Mouse (Mus musculus) hindbrain, postnatal 0 days (tissue): Measurements from ENCODE around the gene Usp31. TPM values are rescaled to one million over a fixed set of nuclear protein-coding genes. Genes with fewer than 3 reads are reported as not detected.

ENCODE experiments used
- ATAC-seq: fragments of 200-750 bp; cut with Nextera tagmentation; 2 replicates; pipeline ENCODE4 v1.8.0; 2017; ENCODE audit warnings: mild to moderate bottlenecking, moderate TSS enrichment, moderate library complexity
- DNase-seq: peaks from one replicate; pipeline ENCODE4 v3.0.0-alpha.2; 2015; ENCODE audit warnings: low spot score
- H3K27ac ChIP-seq: fragments of 300-500 bp; sonication (generic); 2 replicates; pipeline ENCODE4 v1.5.1; 2014; ENCODE audit warnings: mild to moderate bottlenecking
- H3K27me3 ChIP-seq: fragments of 300-500 bp; sonication (generic); 2 replicates; pipeline ENCODE4 v1.6.1; 2014; ENCODE audit warnings: low read length, mixed read lengths; ENCODE audit not compliant: insufficient read depth
- H3K36me3 ChIP-seq: fragments of 300-500 bp; sonication (generic); 2 replicates; pipeline ENCODE4 v1.6.1; 2014; ENCODE audit warnings: low read length, mixed read lengths; ENCODE audit not compliant: insufficient read depth
- H3K4me1 ChIP-seq: fragments of 300-500 bp; sonication (generic); 2 replicates; pipeline ENCODE4 v1.6.1; 2014; ENCODE audit warnings: antibody characterized with exemption, low read length, mixed read lengths; ENCODE audit not compliant: insufficient read depth
- H3K4me2 ChIP-seq: fragments of 300-500 bp; sonication (generic); 2 replicates; pipeline ENCODE4 v1.6.1; 2014; ENCODE audit warnings: low read depth, mild to moderate bottlenecking, low read length, moderate library complexity, mixed read lengths
- H3K4me3 ChIP-seq: fragments of 300-500 bp; sonication (generic); 2 replicates; pipeline ENCODE4 v1.5.1; 2014; ENCODE audit warnings: low read length
- H3K9ac ChIP-seq: fragments of 300-500 bp; sonication (generic); replicated peaks from 2 replicates; pipeline ENCODE4 v1.6.1; 2014; ENCODE audit warnings: mild to moderate bottlenecking, low read length, moderate library complexity, mixed read lengths
- H3K9me3 ChIP-seq: fragments of 300-500 bp; sonication (generic); 2 replicates; pipeline ENCODE4 v1.6.1; 2016; ENCODE audit warnings: low read length, mixed read lengths
- CTCF ChIP-seq: IDR thresholded peaks from 2 replicates; pipeline ENCODE4 v1.5.1; 2016; ENCODE audit warnings: antibody characterized with exemption, control low read depth, low read depth
- WGBS: fragments of 180-500 bp; shearing (Covaris S2); extraction: QIAGEN DNeasy Blood & Tissue Kit; methylation state at CpG from one replicate; pipeline ENCODE4 v1.1.7; 2014; 5-methylcytosine and 5-hydroxymethylcytosine counted together
- polyA plus RNA-seq: library from polyadenylated mRNA; unstranded; fragments of >200 nt; fragmentation: Nextera tagmentation; extraction: Ambion mirVana; gene quantifications from 2 replicates; pipeline ENCODE4 v1.2.1, GENCODE M21; 2015
- total RNA-seq: library from RNA; depleted of rRNA; stranded (reverse); fragments of >200 nt; gene quantifications from 2 replicates; pipeline ENCODE4 v1.2.3, GENCODE M21; 2014

Gene Usp31
- total and polyA plus RNA-seq, 2 experiments from 2014 or later: 2.1 to 26.2 TPM

DNA sequence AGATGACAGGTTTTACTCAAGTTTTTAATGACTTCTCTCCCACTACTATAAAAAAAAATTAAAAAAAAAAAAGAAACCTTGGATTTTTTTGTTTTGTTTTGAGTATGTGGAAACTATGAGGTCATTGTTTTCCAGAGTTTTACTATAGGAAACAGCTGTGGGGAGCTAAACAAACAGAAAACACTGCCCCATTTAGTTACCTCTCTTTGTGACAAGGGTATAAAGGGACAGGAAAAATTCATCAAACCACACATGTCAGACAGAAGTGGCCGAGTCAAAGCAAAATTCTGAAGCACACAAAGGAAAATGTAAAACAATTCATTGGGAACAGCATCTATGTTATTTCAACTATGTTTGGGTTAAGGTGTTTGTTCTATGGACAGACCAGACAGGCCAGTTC lies 9.5 kb downstream of the Usp31 start:
- no peaks in the 10 kb centered on the region for H3K9me3 ChIP-seq
- no peak overlapping the region for H3K27ac ChIP-seq
- H3K4me1 ChIP-seq: no peaks in the 10 kb centered on the region
- no peak overlapping the region for H3K4me3 ChIP-seq
- no peak for ATAC-seq
- DNase-seq: no peak
- H3K9ac ChIP-seq: no peak overlapping the region
- H3K36me3 ChIP-seq: no peaks in the 10 kb centered on the region
- no peak for TF ChIP-seq CTCF
- no peaks in the 10 kb centered on the region for H3K27me3 ChIP-seq
- 47% methylated on average over 1 of the region's 1 CpGs for WGBS
- H3K4me2 ChIP-seq: no peak overlapping the region

DNA sequence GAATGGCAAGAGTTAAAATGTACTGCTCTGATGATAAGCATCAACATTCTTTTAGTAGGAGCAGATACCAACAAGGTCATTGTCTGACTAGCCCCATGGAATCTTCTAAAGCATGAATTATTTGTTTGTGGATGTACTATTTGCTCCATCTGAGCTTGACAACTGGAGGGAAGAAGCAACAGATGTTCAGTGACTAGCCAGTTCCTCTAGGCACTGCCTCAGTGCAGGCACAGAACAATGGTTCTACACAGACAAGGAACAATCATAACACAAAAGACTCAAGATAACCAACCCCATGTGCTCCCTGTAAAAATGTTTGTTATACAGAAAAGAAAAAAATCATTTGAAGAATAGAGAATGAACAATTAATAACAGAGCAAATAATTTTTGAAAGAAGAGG lies 9.9 kb downstream of the Usp31 start:
- Histone ChIP-seq H3K9me3 (no peaks in the 10 kb centered on the region), H3K4me3 (no peak overlapping the region), H3K4me1 (no peaks in the 10 kb centered on the region), H3K4me2 (no peak overlapping the region), H3K9ac (no peak overlapping the region), H3K27ac (no peak overlapping the region), H3K27me3 (no peaks in the 10 kb centered on the region), H3K36me3 (no peaks in the 10 kb centered on the region)
- ATAC-seq (no peak), DNase-seq (no peak)
- TF ChIP-seq CTCF: no peak

DNA sequence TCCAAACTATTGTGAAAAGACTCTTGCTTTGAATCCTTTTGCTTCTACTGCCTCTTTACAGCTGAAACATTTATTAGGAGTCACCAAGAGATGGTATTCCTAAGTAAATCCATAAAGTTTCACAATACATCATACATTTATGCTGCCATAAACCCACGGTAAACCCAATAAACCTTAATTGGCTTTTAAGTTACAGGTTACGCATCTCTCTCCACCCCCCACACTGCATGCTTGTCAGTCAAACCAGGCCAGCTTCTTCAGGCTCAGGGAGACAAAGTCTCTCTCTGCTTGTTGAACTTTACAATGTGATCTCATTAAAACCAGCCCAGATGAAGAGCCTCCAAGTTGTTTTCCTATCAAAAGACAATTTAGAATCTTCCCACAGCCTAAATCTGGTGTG lies 15.2 kb downstream of the Usp31 start:
- DNase-seq: no peak
- H3K36me3 ChIP-seq: no peaks in the 10 kb centered on the region

DNA sequence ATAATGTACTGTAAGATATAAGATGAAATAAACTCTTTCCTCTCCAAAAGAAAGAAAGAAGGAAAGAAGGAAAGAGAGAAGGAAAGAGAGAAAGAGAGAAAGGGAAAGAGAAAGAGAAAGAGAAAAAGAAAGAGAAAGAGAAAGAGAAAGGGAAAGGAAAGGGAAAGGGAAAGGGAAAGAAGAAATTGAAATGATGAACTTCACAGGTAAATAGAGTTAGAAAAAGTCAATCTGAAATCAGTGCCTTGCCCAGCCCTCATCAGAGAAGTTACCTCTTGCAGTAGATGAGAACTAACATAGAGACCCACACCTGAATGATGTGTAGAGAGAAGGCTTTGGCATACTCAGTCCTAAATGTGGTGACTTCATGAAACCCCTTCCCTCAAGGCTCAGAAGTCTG lies 17.7 kb downstream of the Usp31 start:
- ATAC-seq: no peak
- no peak for TF ChIP-seq CTCF

More for the DNA sequence above, 15.2 kb downstream of the Usp31 start:
- no peak for TF ChIP-seq CTCF
- Histone ChIP-seq H3K27me3 (no peaks in the 10 kb centered on the region), H3K4me3 (no peak overlapping the region), H3K27ac (no peak overlapping the region), H3K4me2 (no peak overlapping the region), H3K4me1 (no peaks in the 10 kb centered on the region), H3K9me3 (no peaks in the 10 kb centered on the region), H3K9ac (no peak overlapping the region)
- WGBS: 78% methylated on average over 2 of the region's 2 CpGs
- ATAC-seq: no peak

DNA sequence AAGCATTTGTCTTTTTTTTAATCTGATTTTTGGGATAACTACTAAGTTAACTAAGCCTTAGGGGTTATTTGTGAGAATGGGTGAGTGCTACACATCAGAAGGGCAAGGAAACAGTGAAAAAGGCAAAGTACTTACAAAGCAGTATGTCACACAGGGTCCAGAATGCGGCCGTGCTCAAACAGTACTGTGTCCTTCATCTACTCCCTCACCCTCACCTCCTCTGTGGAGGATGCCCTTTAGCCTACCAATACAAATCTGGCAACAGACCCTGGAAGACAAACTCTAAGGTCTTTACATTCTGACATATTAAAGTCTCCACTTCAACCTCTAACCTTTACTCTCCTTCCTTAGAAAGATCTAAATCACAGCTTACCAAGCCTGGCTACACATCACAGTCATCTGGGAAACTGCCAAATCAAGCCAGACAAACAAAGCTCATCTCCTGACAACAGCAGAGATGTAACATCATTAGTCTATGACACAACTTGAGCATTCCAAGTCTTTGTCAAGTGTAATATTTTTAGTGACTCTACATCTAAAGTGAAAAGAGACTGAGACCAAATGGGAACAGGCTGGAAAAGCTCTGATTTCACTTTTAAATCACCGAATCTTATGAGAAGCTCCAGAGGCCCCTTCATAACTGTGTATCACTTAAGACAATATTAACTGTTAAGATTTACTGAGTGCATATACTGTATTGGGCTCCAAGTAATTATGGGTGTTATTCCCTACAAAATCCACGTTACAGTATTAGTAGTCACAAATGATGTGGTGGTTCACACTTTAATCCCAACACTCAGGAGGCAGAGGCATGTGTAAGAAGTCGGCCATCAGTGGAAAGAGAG lies 21.7 kb downstream of the Usp31 start:
- Histone ChIP-seq H3K9me3 (no peaks in the 10 kb centered on the region), H3K4me2 (no peak overlapping the region), H3K27me3 (no peaks in the 10 kb centered on the region), H3K36me3 (no peaks in the 10 kb centered on the region), H3K27ac (no peak overlapping the region), H3K4me1 (no peaks in the 10 kb centered on the region), H3K4me3 (no peak overlapping the region), H3K9ac (no peak overlapping the region)
- WGBS: 90% methylated on average over 5 of the region's 5 CpGs
- no peak for ATAC-seq
- no peak for TF ChIP-seq CTCF
- no peak for DNase-seq

More for the DNA sequence above, 17.7 kb downstream of the Usp31 start:
- H3K4me3 ChIP-seq: no peak overlapping the region
- no peak for DNase-seq
- no peaks in the 10 kb centered on the region for H3K4me1 ChIP-seq
- no peak overlapping the region for H3K9ac ChIP-seq
- no peaks in the 10 kb centered on the region for H3K27me3 ChIP-seq
- H3K4me2 ChIP-seq: no peak overlapping the region
- no peaks in the 10 kb centered on the region for H3K9me3 ChIP-seq
- H3K27ac ChIP-seq: no peak overlapping the region
- no peaks in the 10 kb centered on the region for H3K36me3 ChIP-seq

DNA sequence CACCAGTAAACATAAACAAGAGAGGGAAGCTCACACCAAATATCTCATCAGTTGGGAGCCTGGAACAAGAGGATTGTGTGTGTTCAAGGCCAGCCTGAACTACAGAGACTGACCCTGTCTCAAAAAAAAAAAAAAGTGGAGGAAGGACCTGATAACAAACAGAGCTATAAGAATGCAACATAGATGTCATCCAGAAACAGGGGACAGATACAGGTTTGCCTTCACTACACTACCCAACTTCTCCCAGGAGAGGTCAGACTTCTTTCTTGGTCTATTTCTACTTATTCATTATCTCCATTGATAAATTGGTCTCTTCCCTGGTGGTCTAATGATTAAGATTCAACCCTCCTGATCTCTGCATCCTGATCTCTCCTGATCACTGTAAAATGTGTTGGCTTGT lies 25.9 kb downstream of the Usp31 start:
- DNase-seq: no peak
- Histone ChIP-seq H3K9me3 (no peaks in the 10 kb centered on the region), H3K27ac (no peak overlapping the region), H3K36me3 (no peaks in the 10 kb centered on the region; the same call in 1 of the 2 replicates), H3K4me1 (no peaks in the 10 kb centered on the region), H3K4me3 (no peak overlapping the region), H3K27me3 (no peaks in the 10 kb centered on the region), H3K9ac (no peak overlapping the region), H3K4me2 (no peak overlapping the region)
- ATAC-seq: no peak
- TF ChIP-seq CTCF: no peak

DNA sequence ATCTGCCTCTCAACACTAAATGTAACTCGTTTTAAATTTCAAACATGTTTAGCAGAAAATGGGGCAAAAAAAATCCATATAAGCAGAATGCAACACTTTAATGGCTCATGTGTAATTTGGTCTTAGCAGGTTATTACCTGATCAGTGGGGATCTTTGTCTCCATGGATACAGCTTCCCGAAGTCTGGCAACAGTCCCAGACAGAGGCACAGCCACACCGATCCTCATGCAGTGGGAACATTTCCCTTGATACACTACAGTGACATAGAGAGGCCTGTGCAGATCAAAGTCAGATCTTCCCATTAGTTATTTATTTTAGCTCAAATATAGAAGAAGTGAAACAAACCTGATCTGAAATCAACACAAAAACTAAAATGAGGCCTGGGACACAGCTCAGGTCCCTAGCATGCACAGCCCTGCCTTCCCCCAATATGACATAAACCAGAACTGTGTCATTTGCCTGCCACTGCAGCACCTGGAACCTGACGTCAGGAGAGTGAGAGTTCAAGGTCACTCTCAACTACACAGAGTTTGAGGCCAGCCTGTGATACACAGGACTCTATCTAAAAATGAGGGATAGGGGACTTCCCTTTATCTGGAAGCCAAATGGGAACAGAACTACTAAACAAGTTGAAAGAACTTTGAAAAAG lies 29.8 kb downstream of the Usp31 start:
- Histone ChIP-seq H3K4me3 (no peak overlapping the region), H3K9me3 (no peaks in the 10 kb centered on the region), H3K27me3 (no peaks in the 10 kb centered on the region), H3K36me3 (no peaks in the 10 kb centered on the region; the same call in 1 of the 2 replicates), H3K4me2 (no peak overlapping the region), H3K27ac (no peak overlapping the region), H3K9ac (no peak overlapping the region), H3K4me1 (no peaks in the 10 kb centered on the region)
- peak; percentile 56 for DNase-seq
- TF ChIP-seq CTCF: no peak
- WGBS: 38% methylated on average over 4 of the region's 4 CpGs
- no peak for ATAC-seq
